Comparison of ENCODE assay signal across 8 mouse cellular contexts in genomic region chr12:80259216-80260055, GRCm38 (mm10). TPM values are rescaled to one million over a fixed set of nuclear protein-coding genes. Genes with fewer than 3 reads are reported as not detected.
DNase-seq lines count a peak whose midpoint lies in the region; ATAC-seq lines count a peak whose summit lies in the region.

No protein-coding gene starts in this region.

- ATAC-seq in frontal cortex, adult (ENCODE audit: low TSS enrichment) = peak; percentile 46

- H3K4me1 ChIP-seq in hindbrain, embryonic 10.5 days (replicated peaks) = peaks cover 28% of the 10 kb centered on the region

- H3K27ac ChIP-seq in hindbrain, embryonic 10.5 days = peak overlapping the region; percentile 93

- H3K9me3 ChIP-seq in hindbrain, embryonic 10.5 days = no peaks in the 10 kb centered on the region

- peak; percentile 81 for DNase-seq in NIH3T3 (ENCODE audit: low read depth)
- peak; percentile 54 to 67 for DNase-seq in cerebellum, adult 18-20 months
- DNase-seq in hindbrain, embryonic 10.5 days (ENCODE audit: low spot score) = peak; percentile 86
- DNase-seq in layer of hippocampus, postnatal 14 days (ENCODE audit: low spot score in 2 of 2) = peak; percentile 45 to 58
- DNase-seq in lung, postnatal 25 days (ENCODE audit: low spot score) = peak; percentile 72
- DNase-seq in retina, postnatal 1 day = peak; percentile 84
- peak; percentile 74 for DNase-seq in urinary bladder, postnatal 14 days (ENCODE audit: low spot score)

- peak overlapping the region; percentile 90 for H3K4me3 ChIP-seq in hindbrain, embryonic 10.5 days

- peaks cover 8% of the 10 kb centered on the region; the same call in 1 of the 2 replicates for H3K27me3 ChIP-seq in hindbrain, embryonic 10.5 days (ENCODE audit: insufficient read depth, poor library complexity, severe bottlenecking)

- H3K36me3 ChIP-seq in hindbrain, embryonic 10.5 days = no peaks in the 10 kb centered on the region

- WGBS in hindbrain, embryonic 10.5 days = under 1% methylated on average over 64 of the region's 64 CpGs

RNA-seq across cellular contexts. Expression of gene Actn1, which starts 0.7 kb away (rescaled TPM):
- 24.1 and 27.6 TPM in 2 replicates for polyA plus RNA-seq in hindbrain, embryonic 10.5 days (2016; fragmentation: Nextera tagmentation; extraction: Ambion mirVana)
- 10 to 100 TPM; 86.0 to 91.2 TPM for total RNA-seq in layer of hippocampus, postnatal 14 days (2021)

Comparison
In these comparisons a context has a peak if more than half of its experiments do, and no peak if none do; other contexts are left out.
1. Peak in every context shown above with its lines: DNase-seq, ATAC-seq, H3K4me3 ChIP-seq and H3K27ac ChIP-seq.